Mouse (Mus musculus) kidney, postnatal 10 days (tissue): ENCODE results near the gene Shisa7.
"Not testable (repeated sequence)": the region's sequence is repeated elsewhere in the genome, so short reads cannot be mapped to it uniquely, and the experiment has no call there.

Source experiments
- DNase-seq: peaks from one replicate; pipeline ENCODE4 v3.0.0; 2021; ENCODE audit warnings: mixed read lengths

Gene Shisa7

GRCm38 (mm10) chr7:4843604-4844244 is 772 bp downstream of the Shisa7 start:
- peak; percentile 35 for DNase-seq

DNA sequence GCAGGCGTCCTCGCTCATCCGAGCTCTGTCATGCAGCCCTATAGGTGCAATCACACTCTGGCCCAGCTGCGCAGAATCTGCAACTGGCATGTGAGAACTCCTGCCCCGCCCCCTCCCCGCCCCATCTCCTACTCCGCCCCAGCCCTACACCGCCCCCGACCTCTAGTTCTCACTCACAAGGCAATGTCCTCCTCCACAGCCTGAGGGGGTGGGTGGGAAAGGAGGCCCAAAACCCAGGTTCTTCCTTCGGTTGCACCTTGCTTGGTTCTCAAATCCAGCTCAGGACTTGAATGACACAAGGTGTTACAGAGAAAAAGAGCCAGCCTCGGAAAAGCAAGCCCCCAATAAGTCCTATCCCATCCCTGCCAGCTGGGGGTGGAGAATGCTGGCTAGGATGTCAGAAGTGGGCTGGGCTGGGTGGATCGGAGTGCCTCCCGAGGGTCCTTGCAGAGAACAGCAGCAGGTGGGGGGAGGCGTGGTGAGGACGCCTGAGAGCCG is 1.8 kb downstream of the Shisa7 start:
- peak; percentile 48 for DNase-seq

DNA sequence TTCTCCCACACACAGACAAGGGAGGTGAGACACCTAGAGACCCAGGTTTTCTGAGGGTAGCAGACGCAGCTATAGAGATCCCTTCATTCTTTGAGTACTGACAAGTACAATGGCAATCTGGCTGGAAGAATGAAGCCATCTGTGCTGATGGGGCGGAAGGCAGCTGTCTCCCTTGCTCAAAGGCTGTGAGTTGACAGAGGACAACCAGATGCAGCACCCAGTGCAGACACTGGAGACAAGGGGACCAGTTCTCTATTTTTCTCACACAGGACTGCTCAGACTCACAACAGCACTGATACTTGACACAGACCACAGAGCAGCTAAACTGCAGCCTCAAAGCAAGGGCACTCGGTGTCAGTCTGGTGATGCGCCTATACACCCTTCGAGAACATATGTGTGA is 2.4 kb downstream of the Shisa7 start:
- no peak for DNase-seq

DNA sequence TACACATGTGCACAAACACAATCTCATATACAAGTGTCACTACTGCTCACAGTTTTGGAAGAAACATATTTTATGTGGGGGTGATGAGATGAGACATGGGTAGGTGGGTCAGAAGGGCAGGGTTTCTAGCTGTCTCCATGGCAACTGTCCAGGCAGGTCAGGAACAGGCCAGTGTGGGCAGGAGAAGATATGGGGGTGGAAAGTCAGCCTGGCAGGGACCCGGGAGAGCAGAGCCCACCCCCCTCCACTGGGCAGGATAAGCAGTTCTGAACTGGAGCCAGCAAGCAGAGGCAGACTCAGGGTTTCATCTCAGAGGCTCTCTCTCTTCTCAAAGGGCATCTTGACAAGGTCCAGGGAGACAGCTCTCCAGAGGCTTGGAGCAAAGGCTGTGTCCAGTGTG is 6.9 kb downstream of the Shisa7 start:
- no peak for DNase-seq

DNA sequence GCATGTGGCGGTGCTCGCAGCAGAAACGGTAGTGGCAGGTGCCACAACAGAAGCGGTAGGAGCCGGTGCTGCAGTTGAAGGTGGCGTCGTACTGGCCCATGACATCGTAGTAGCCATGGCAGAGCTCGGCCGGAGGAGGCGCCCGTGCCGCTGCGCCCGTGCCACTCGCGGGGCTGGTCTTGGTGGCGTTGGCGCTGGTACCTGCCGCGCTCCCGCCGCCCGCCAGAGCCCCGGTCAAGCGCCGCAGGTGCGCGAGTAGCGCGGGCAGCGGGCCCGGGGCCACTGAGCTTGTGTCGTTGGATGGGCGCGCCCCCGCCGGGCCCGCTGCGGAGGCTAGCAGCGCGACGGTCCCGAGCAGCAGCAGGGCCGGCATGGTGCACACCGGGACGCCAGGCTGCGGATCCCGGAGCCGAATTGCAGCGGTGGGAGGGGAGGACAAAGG is 8.1 kb downstream of the Shisa7 start:
- DNase-seq: peak; percentile 80

DNA sequence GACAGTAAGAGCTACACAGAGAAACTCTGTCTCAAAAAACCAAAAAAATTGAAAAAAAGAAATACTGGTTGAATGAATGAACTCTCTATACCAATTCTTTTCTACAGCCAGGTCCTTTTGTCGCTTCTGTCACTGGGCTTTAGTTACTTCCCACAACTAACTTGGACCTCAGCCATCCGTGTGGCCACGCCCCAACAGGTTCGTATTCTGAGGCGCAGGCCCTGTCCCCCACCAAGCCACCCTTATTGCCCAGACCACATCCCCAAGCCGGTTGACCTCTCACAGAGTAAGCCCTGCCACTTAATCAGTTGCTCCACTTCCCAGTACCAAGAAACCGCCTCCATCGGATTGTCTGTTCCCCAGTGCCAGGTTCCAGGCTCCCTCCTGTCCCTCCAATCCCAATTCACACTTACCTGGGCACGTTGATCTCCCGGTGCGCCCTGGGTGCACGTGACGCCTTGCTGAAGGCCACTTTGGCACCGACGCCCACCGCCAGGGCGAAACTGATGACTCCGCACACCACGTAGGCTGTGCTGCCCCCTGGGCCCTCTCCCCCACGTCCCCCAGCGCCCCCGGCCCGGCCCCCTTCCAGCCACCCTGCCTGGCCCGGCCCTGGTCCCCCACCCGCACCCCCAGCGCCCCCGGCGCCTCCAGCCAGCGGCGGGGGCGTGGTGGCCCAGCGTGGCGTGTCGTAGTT is 8.7 kb downstream of the Shisa7 start:
- DNase-seq: peak; percentile 46

DNA sequence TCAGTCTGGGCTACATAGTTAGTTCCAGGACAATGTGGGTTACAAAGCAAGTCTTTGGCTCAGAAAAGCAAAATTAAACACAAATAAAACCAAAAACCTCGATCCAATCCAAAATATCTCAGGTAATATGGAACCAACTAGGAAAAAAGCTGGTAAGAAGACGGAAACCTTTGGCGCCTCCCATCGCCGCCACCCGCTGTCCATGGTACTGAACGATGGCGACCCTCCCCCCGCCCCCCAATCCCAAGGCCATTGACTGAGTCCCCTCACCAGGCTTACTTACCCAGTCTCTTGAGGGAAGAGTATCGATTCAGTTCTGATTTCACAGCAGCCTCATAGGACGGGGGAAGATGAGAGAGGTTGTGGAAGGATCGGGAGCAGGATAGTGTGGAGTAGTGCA is 14.0 kb downstream of the Shisa7 start:
- DNase-seq: no peak

DNA sequence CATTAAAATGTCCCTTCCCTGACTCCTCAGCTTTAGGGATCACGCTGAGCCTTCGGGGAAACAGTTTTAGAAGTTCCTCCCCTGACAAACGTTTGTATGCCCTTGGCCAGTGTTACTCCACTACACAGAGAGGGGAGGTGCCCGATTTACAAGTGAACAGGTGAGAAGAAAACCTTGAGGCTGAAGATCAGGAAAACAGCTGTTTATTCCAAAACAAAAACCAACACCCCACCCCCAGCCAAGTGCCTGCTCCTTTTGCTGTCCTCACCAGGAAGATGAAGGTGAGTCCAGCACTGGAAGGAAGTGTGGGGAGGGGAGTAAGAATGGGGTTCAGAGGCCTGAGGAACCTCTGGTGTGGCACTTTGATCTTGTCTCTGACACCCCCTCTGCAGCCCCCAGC is 19.1 kb downstream of the Shisa7 start:
- no peak for DNase-seq

DNA sequence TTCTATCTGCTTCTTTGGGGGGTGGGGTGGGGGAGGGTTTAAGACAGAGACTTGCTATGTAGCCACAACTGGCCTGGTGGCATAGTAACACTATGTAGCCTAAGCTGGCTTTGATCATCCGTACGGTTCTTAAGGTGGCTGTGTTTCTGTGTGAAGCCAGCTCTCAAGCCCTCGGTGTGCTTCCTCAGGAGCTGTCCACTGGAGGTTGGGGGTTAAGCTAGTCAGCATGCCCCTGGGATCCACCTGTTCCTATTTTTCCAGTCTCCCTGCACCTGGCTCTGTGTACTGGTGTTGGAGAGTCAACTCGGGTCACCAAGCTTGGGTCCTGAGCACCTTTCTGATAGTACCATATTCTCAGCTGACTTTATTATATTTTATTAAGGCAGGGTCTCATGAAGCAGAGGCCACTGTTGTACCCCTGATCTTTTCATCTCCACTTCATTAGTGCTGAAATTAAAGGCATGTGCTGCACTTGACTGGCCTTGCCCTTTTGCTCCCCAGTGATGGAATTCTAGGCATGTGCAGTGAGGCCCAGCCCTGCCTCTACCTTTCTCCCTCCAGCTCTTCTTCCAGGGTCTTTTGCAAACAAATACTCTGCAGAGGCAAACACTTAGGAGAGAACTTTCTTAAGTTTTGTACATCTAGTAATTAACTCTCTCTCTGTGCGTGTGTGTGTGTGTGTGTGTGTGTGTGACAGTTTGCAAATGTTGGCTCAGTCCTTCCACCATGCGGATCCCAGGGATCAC is 22.2 kb downstream of the Shisa7 start:
- DNase-seq: peak; percentile 37

GRCm38 (mm10) chr7:4821690-4822089 is 22.8 kb downstream of the Shisa7 start:
- DNase-seq: no peak

- DNase-seq: not testable (repeated sequence)
These were observed 23.6 kb downstream of the Shisa7 start for GRCm38 (mm10) chr7:4820925-4821324.

DNA sequence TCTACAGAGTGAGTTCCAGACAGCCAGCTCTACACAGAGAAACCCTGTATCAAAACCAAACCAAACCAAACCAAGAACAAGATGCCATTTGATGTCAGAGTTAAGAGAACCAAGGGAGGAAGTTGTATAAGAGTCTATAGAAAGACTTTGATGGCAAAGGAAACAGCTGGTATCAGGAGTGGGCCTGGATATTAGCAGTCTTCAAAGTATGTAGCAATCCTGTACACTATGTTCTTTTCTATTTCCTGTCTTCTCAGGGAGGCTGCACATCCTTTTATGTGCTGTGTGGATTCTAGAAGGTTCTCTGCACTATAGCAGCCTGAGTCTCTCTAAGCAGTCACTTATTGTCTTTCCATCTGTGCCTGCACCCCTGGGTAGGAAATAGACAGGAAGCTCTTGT is 27.9 kb downstream of the Shisa7 start:
- no peak for DNase-seq

DNA sequence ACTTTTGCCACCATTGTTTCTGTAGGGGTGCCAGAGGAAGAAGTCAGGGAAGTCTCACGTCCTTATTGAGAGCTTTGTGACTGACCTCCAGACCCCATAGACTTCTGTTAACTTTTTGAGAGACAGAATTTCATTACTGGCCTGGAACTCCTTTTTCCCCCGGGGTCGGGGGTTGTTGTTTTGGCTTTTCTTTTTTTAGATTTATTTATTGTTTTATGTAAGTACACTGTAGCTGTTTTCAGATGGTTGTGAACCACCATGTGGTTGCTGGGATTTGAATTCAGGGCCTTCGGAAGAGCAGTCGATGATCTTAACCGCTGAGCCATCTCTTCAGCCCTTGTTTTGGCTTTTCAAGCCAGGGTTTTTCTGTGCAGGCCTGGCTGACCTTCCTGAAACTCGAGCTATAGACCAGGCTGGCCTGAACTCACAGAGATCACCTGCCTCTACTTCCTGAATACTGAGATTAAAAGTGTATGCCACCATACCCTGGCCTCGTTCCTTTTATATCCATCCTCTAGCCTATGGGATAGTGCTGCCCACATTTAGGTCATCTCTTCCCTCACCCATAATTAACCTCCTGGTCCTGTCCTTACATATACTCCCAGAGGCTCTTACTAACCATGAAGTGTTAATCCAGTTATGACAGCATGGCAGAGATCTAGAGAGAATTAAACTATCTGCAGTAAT is 31.2 kb downstream of the Shisa7 start:
- no peak for DNase-seq

DNA sequence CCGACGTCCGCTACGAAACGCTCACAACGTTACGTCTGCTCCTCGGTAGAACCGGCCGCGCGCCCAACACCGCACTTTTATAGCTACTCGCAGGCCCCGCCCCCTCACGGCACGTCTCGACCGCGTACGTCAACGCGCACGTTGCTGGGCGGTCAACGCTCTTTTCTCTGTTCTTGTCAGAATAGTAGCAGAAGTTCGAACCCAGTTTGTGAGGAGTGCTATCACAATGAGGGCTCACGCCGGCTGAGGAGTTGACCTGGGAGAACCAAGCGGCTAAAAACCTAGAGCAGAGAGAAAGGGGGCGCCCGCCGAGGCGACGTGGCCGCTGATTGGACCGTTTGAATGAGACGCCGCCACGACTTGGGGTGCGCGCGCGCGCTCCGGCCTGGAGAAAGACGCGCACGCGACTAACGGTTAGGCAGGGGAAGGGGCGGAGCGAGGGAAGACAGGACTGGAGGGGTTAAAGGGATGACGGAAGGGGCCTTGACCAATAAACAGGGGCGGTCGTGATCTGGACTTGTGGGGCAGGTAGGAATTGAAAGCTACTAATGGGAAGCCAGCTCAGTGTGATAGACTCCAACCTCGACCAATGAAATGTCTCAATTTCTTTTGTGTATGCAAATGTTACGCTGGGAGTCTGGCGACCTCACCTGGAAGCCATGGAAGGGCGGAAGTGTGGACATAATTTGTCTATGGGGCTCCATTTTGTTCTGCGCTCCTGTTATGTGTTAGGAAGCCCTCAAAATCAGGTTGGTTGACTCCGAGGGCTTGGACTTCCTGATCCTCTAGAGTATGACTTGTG is 32.0 kb downstream of the Shisa7 start, which contains the start of gene Ube2s:
Gene Ube2s (minus strand): TSS at position 288 of the 802 bp plus-strand sequence.
- DNase-seq: peak; percentile 99

DNA sequence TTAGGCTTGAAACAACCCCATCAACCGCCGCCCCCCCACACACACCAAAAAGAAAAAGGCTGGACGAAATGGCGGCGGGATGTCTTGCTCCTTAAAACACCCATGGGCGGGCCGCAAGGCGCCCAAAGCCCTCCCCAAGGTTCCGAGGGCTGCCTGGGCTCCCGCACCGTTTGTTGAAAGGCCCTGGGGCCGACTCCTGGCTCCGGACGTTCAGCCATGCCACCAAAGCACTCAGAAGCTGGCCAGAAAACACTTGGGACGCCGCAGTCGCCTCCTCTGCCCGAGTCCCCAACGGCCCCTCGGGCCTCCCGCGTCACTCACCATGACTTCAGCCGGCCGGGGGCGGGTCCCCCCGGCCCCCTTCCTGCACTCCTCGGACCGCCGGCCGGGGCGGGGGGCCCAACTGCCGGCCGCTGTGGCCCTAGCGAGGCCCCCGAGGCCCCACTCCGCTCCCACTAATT is 32.6 kb downstream of the Shisa7 start:
- DNase-seq: no peak

DNA sequence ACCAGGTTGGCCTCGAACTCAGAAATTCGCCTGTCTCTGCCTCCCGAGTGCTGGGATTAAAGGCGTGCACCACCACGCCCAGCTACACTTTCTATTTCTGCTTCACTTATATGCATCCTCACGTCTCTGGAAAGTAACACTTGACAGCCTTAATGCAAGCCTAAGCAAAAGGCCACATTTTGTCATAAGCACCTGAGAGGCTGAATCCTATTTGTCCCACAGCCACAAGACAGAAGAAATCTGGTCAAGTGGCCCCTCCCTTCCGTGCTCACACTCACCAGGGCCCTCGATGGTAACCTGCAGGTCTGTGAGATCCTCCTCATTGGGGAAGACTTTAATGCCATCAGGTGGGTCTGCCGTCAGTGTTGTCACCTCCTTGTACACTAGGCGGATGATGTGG is 33.4 kb downstream of the Shisa7 start:
- DNase-seq: not testable (repeated sequence)

GRCm38 (mm10) chr7:4806716-4807115 is 37.8 kb downstream of the Shisa7 start:
- peak; percentile 47 for DNase-seq

- no peak for DNase-seq
These were observed 42.2 kb downstream of the Shisa7 start for GRCm38 (mm10) chr7:4802247-4802646.

DNA sequence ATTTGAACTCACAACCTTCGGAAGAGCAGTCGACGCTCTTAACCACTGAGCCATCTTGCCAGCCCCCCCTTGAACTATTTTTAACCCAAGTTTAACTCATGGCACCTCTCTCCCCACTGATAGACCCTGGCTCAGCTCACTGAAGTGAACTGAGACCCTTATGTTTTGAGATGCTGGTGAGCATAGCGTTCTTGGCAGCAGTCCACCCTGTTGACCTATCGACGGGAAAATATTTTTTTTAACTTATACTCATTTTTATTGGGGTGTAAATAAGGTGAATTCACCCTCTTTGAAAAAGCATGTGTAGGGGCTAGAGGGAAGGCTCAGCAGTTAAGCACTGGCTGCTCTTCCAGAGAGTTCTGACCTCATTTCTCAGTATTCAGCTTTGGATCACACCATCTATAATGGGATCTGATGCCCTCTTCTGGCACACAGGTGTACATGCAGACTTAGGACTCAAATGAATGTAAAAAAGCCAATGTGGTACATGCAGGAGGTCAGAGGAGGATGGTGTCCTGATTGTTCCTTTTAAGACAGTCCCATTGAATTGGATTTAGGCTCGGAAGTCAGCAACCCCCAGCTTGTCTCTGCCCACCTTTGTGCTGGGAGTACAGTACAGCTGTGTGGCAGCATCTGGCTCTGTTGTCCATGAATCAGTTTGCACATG is 48.6 kb downstream of the Shisa7 start:
- peak; percentile 18 for DNase-seq

DNA sequence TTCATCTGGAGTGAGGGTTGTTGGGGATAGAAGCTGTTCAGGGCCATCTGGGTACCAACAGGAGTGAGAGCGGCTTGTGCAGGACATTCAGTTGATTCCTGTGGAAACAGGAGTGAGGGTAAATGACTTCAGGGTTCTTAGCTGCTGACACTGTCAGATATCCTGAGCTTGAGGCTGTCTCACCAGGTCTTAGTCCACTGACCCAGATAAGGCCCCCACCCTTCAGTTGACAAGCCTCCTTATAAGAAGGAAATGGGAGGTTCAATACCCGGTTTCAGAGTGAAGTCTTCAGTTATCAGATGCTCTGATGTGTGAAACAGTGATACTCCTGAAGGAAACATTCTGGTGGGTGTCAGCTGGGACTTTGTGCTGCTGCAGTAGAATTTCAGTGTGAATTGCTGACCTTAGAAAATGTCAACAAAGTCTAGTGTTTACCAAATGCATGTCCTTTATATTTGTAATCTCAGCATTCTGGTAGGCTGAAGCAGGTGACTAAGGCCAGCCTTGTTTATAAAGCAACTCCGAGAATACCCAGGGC is 49.8 kb downstream of the Shisa7 start:
- DNase-seq: no peak

GRCm38 (mm10) chr7:4793674-4794073 is 50.8 kb downstream of the Shisa7 start:
- no peak for DNase-seq
